Mouse (Mus musculus) neural tube, embryonic 12.5 days (tissue): Measurements from ENCODE around the gene Abt1. TPM values are rescaled to one million over a fixed set of nuclear protein-coding genes. Genes with fewer than 3 reads are reported as not detected.

Source experiments
- ATAC-seq: fragments of 200-750 bp; cut with Nextera tagmentation; 2 replicates; pipeline ENCODE4 v1.8.0; 2017; ENCODE audit warnings: low read depth, mild to moderate bottlenecking, moderate TSS enrichment, moderate library complexity; ENCODE audit not compliant: low FRiP score
- H3K27ac ChIP-seq: fragments of 300-500 bp; sonication (generic); 2 replicates; pipeline ENCODE4 v1.5.1; 2016
- H3K27me3 ChIP-seq: fragments of 300-500 bp; sonication (generic); replicated peaks from 2 replicates; pipeline ENCODE4 v1.6.1; 2016; ENCODE audit warnings: mild to moderate bottlenecking
- H3K36me3 ChIP-seq: fragments of 300-500 bp; sonication (generic); 2 replicates; pipeline ENCODE4 v1.6.1; 2016; ENCODE audit warnings: mild to moderate bottlenecking
- H3K4me1 ChIP-seq: fragments of 300-500 bp; sonication (generic); 2 replicates; pipeline ENCODE4 v1.6.1; 2016
- H3K4me2 ChIP-seq: fragments of 300-500 bp; sonication (generic); replicated peaks from 2 replicates; pipeline ENCODE4 v1.6.1; 2016; ENCODE audit warnings: mild to moderate bottlenecking
- H3K4me3 ChIP-seq: fragments of 300-500 bp; sonication (generic); 2 replicates; pipeline ENCODE4 v1.5.1; 2016
- H3K9ac ChIP-seq: fragments of 300-500 bp; sonication (generic); 2 replicates; pipeline ENCODE4 v1.6.1; 2016; ENCODE audit warnings: mild to moderate bottlenecking
- H3K9me3 ChIP-seq: fragments of 300-500 bp; sonication (generic); 2 replicates; pipeline ENCODE4 v1.6.1; 2016; ENCODE audit warnings: mild to moderate bottlenecking
- WGBS: fragments of 180-500 bp; shearing (Covaris S2); methylation state at CpG from one replicate; pipeline ENCODE4 v1.1.7; 2016; 5-methylcytosine and 5-hydroxymethylcytosine counted together
- polyA plus RNA-seq: library from polyadenylated mRNA; unstranded; fragments of >200 nt; fragmentation: Nextera tagmentation; extraction: Ambion mirVana; gene quantifications from 2 replicates; pipeline ENCODE4 v1.2.1, GENCODE M21; 2016

The Abt1 gene
- 11.4 TPM in 2 replicates for polyA plus RNA-seq

GRCm38 (mm10) chr13:23423286-23424051 lies at the start of gene Abt1:
TSS of gene Abt1 (minus strand) at chr13:23423866.
- under 1% methylated on average over 48 of the region's 48 CpGs for WGBS
- no peaks in the 10 kb centered on the region for H3K27me3 ChIP-seq

GRCm38 (mm10) chr13:23466911-23467310 lies 43.2 kb upstream of the Abt1 start:
- peak; percentile 22; the same call in 1 of the 2 replicates for ATAC-seq

More at GRCm38 (mm10) chr13:23423286-23424051, at the start of gene Abt1:
- Histone ChIP-seq H3K4me3 (peak within 1 kb of the TSS; percentile 60), H3K4me1 (peaks cover 11% of the 10 kb centered on the region), H3K4me2 (peak within 1 kb of the TSS; percentile 94), H3K9ac (peak within 1 kb of the TSS; percentile 59), H3K27ac (no peak within 1 kb of the TSS), H3K36me3 (peaks cover 27% of the 10 kb centered on the region), H3K9me3 (no peaks in the 10 kb centered on the region)
- ATAC-seq, result peak; percentile 91

GRCm38 (mm10) chr13:23466306-23466705 lies 42.6 kb upstream of the Abt1 start:
- Histone ChIP-seq H3K4me1 (peaks cover 16% of the 10 kb centered on the region), H3K36me3 (no peaks in the 10 kb centered on the region), H3K4me2 (peak overlapping the region; percentile 78; the same call in 1 of the 2 replicates), H3K4me3 (no peak overlapping the region), H3K27ac (no peak overlapping the region), H3K9me3 (no peaks in the 10 kb centered on the region), H3K27me3 (0 out of 2 replicates have a peak, but pooled peaks cover 6% of the 10 kb centered on the region), H3K9ac (no peak overlapping the region)
- no peak for ATAC-seq
- WGBS, result 62% methylated on average over 1 of the region's 1 CpGs

More at GRCm38 (mm10) chr13:23466911-23467310, 43.2 kb upstream of the Abt1 start:
- Histone ChIP-seq H3K4me3 (no peak overlapping the region), H3K4me1 (peaks cover 16% of the 10 kb centered on the region), H3K4me2 (no peak overlapping the region), H3K9me3 (no peaks in the 10 kb centered on the region), H3K27ac (no peak overlapping the region), H3K9ac (no peak overlapping the region), H3K36me3 (no peaks in the 10 kb centered on the region), H3K27me3 (0 out of 2 replicates have a peak, but pooled peaks cover 6% of the 10 kb centered on the region)
- under 1% methylated on average over 9 of the region's 9 CpGs for WGBS

GRCm38 (mm10) chr13:23465600-23466109 lies 42.0 kb upstream of the Abt1 start, which contains the start of gene Btn1a1:
TSS of gene Btn1a1 (minus strand) at chr13:23465901.
- no peak for ATAC-seq
- Histone ChIP-seq H3K4me2 (peak within 1 kb of the TSS; percentile 78), H3K9ac (peak within 1 kb of the TSS; percentile 26), H3K4me1 (peaks cover 16% of the 10 kb centered on the region), H3K27me3 (0 out of 2 replicates have a peak, but pooled peaks cover 6% of the 10 kb centered on the region), H3K36me3 (no peaks in the 10 kb centered on the region), H3K27ac (no peak within 1 kb of the TSS), H3K4me3 (peak within 1 kb of the TSS; percentile 58), H3K9me3 (no peaks in the 10 kb centered on the region)
- WGBS, result 1% methylated on average over 7 of the region's 7 CpGs

GRCm38 (mm10) chr13:23464841-23465366 lies 41.2 kb upstream of the Abt1 start:
- no peak for ATAC-seq
- H3K36me3 ChIP-seq, result no peaks in the 10 kb centered on the region
- no peak overlapping the region for H3K27ac ChIP-seq
- peak overlapping the region; percentile 78 for H3K4me2 ChIP-seq
- H3K4me3 ChIP-seq, result peak overlapping the region; percentile 58
- peak overlapping the region; percentile 26 for H3K9ac ChIP-seq
- H3K27me3 ChIP-seq, result 0 out of 2 replicates have a peak, but pooled peaks cover 6% of the 10 kb centered on the region
- H3K9me3 ChIP-seq, result no peaks in the 10 kb centered on the region
- WGBS, result 1% methylated on average over 11 of the region's 11 CpGs
- peaks cover 16% of the 10 kb centered on the region for H3K4me1 ChIP-seq

- peak overlapping the region; percentile 48 for H3K9ac ChIP-seq
- H3K4me1 ChIP-seq, result peaks cover 16% of the 10 kb centered on the region
- peak; percentile 52 for ATAC-seq
- under 1% methylated on average over 29 of the region's 29 CpGs for WGBS
- peak overlapping the region; percentile 58 for H3K4me3 ChIP-seq
- 0 out of 2 replicates have a peak, but pooled peaks cover 6% of the 10 kb centered on the region for H3K27me3 ChIP-seq
- no peaks in the 10 kb centered on the region for H3K9me3 ChIP-seq
- H3K4me2 ChIP-seq, result peak overlapping the region; percentile 78
- H3K27ac ChIP-seq, result no peak overlapping the region
- no peaks in the 10 kb centered on the region for H3K36me3 ChIP-seq
Observed at GRCm38 (mm10) chr13:23464224-23464637, 40.6 kb upstream of the Abt1 start.

- peak overlapping the region; percentile 58 for H3K4me3 ChIP-seq
- no peaks in the 10 kb centered on the region for H3K9me3 ChIP-seq
- H3K9ac ChIP-seq, result peak overlapping the region; percentile 48
- peaks cover 6% of the 10 kb centered on the region; the same call in 1 of the 2 replicates for H3K27me3 ChIP-seq
- H3K36me3 ChIP-seq, result no peaks in the 10 kb centered on the region
- peaks cover 16% of the 10 kb centered on the region for H3K4me1 ChIP-seq
- H3K27ac ChIP-seq, result no peak overlapping the region
- ATAC-seq, result peak; percentile 26; the same call in 1 of the 2 replicates
- WGBS, result under 1% methylated on average over 21 of the region's 21 CpGs
- H3K4me2 ChIP-seq, result peak overlapping the region; percentile 78
Observed at GRCm38 (mm10) chr13:23463381-23464223, 39.9 kb upstream of the Abt1 start.

GRCm38 (mm10) chr13:23462669-23463068 lies 39.0 kb upstream of the Abt1 start:
- no peaks in the 10 kb centered on the region for H3K36me3 ChIP-seq
- H3K27ac ChIP-seq, result no peak overlapping the region
- H3K27me3 ChIP-seq, result peaks cover 6% of the 10 kb centered on the region; the same call in 1 of the 2 replicates
- H3K9ac ChIP-seq, result no peak overlapping the region
- peaks cover 16% of the 10 kb centered on the region for H3K4me1 ChIP-seq
- H3K9me3 ChIP-seq, result no peaks in the 10 kb centered on the region
- ATAC-seq, result no peak
- no peak overlapping the region for H3K4me3 ChIP-seq
- no peak overlapping the region for H3K4me2 ChIP-seq

GRCm38 (mm10) chr13:23462063-23462462 lies 38.4 kb upstream of the Abt1 start:
- no peaks in the 10 kb centered on the region for H3K9me3 ChIP-seq
- H3K4me3 ChIP-seq, result no peak overlapping the region
- H3K4me2 ChIP-seq, result no peak overlapping the region
- WGBS, result 84% methylated on average over 4 of the region's 4 CpGs
- H3K27ac ChIP-seq, result no peak overlapping the region
- peaks cover 16% of the 10 kb centered on the region for H3K4me1 ChIP-seq
- peaks cover 6% of the 10 kb centered on the region; the same call in 1 of the 2 replicates for H3K27me3 ChIP-seq
- no peak for ATAC-seq
- no peaks in the 10 kb centered on the region for H3K36me3 ChIP-seq
- H3K9ac ChIP-seq, result no peak overlapping the region

- Histone ChIP-seq H3K4me3 (no peak overlapping the region), H3K36me3 (no peaks in the 10 kb centered on the region), H3K27me3 (peaks cover under 1% of the 10 kb centered on the region; the same call in 1 of the 2 replicates), H3K4me1 (peaks cover under 1% of the 10 kb centered on the region; the same call in 1 of the 2 replicates), H3K4me2 (peak overlapping the region; percentile 13; the same call in 1 of the 2 replicates), H3K9me3 (no peaks in the 10 kb centered on the region), H3K9ac (no peak overlapping the region), H3K27ac (no peak overlapping the region)
- no peak for ATAC-seq
- WGBS, result 20% methylated on average over 15 of the region's 15 CpGs
Observed at GRCm38 (mm10) chr13:23459264-23459846, 35.7 kb upstream of the Abt1 start.

- peaks cover under 1% of the 10 kb centered on the region; the same call in 1 of the 2 replicates for H3K4me1 ChIP-seq
- no peaks in the 10 kb centered on the region for H3K36me3 ChIP-seq
- H3K9ac ChIP-seq, result peak overlapping the region; percentile 53
- peak overlapping the region; percentile 53 for H3K4me3 ChIP-seq
- H3K27ac ChIP-seq, result no peak overlapping the region
- no peak for ATAC-seq
- WGBS, result 1% methylated on average over 9 of the region's 9 CpGs
- no peaks in the 10 kb centered on the region for H3K9me3 ChIP-seq
- H3K4me2 ChIP-seq, result peak overlapping the region; percentile 55
- H3K27me3 ChIP-seq, result no peaks in the 10 kb centered on the region
Observed at GRCm38 (mm10) chr13:23453926-23454325, 30.3 kb upstream of the Abt1 start.
